Mouse (Mus musculus) MEL (cell line): ENCODE data around the gene 4930558C23Rik. TPM values are rescaled to one million over a fixed set of nuclear protein-coding genes. Genes with fewer than 3 reads are reported as not detected.
"Not testable (repeated sequence)": the region's sequence is repeated elsewhere in the genome, so short reads cannot be mapped to it uniquely, and the experiment has no call there.

Experiments used
- DNase-seq: peaks from one replicate; pipeline ENCODE4 v3.0.0; 2011; ENCODE audit warnings: low read depth, low spot score
- H3K27ac ChIP-seq: 2 replicates; pipeline ENCODE4 v1.5.1; 2012; ENCODE audit warnings: low read depth, mild to moderate bottlenecking, control low read depth, low read length, moderate library complexity; ENCODE audit not compliant: control insufficient read depth
- H3K27me3 ChIP-seq, 2 experiments: fragments of 150-350 bp in 1 of 2; sonication (generic) in 1 of 2; 2 replicates each; pipeline ENCODE4 v1.6.1; 2012; ENCODE audit warnings: low read length in 2 of 2, mild to moderate bottlenecking in 2 of 2, improper control_type of control experiment in 1 of 2, moderate library complexity in 1 of 2; ENCODE audit not compliant: insufficient read depth in 2 of 2, control insufficient read depth in 1 of 2
- H3K36me3 ChIP-seq, 2 experiments: 2 replicates each; pipeline ENCODE4 v1.6.1; 2012 to 2014; ENCODE audit warnings: low read length in 2 of 2, improper control_type of control experiment in 1 of 2, inconsistent platforms in 1 of 2, mild to moderate bottlenecking in 1 of 2; ENCODE audit not compliant: insufficient read depth in 2 of 2, control insufficient read depth in 1 of 2
- H3K4me1 ChIP-seq, 2 experiments: fragments of 150-350 bp in 1 of 2; sonication (generic) in 1 of 2; 2 replicates each; pipeline ENCODE4 v1.6.1; 2012; ENCODE audit warnings: low read length in 2 of 2, improper control_type of control experiment in 1 of 2, mild to moderate bottlenecking in 1 of 2; ENCODE audit not compliant: insufficient read depth in 2 of 2, control insufficient read depth in 1 of 2
- H3K4me3 ChIP-seq, 2 experiments: fragments of 150-350 bp in 1 of 2; sonication (generic) in 1 of 2; 2 replicates each; pipeline ENCODE4 v1.5.1; 2012; ENCODE audit warnings: low read depth in 2 of 2, low read length in 2 of 2, mild to moderate bottlenecking in 2 of 2, moderate library complexity in 2 of 2, control low read depth in 1 of 2, improper control_type of control experiment in 1 of 2; ENCODE audit not compliant: control insufficient read depth in 1 of 2, insufficient read depth in 1 of 2
- H3K79me2 ChIP-seq: 2 replicates; pipeline ENCODE4 v1.6.1; 2012; ENCODE audit warnings: mild to moderate bottlenecking, low read length, moderate library complexity; ENCODE audit not compliant: control insufficient read depth, poor library complexity, insufficient read depth
- H3K9ac ChIP-seq: 2 replicates; pipeline ENCODE4 v1.6.1; 2012; ENCODE audit warnings: low read depth, mild to moderate bottlenecking, control low read depth, low read length, moderate library complexity; ENCODE audit not compliant: control insufficient read depth, poor library complexity, severe bottlenecking
- H3K9me3 ChIP-seq: fragments of 150-350 bp; sonication (generic); replicated peaks from 2 replicates; pipeline ENCODE4 v1.6.1; 2012; ENCODE audit warnings: mild to moderate bottlenecking, low read length, improper control_type of control experiment, moderate library complexity; ENCODE audit not compliant: insufficient read depth
- CHD1 ChIP-seq: IDR thresholded peaks from 2 replicates; pipeline ENCODE4 v1.6.1; 2012; ENCODE audit warnings: low read depth, mild to moderate bottlenecking, inconsistent platforms, low read length, improper control_type of control experiment
- GATA1 ChIP-seq: IDR thresholded peaks from 2 replicates; pipeline ENCODE4 v1.6.1; 2011; ENCODE audit warnings: low read depth, low read length, improper control_type of control experiment
- POLR2A ChIP-seq, 2 experiments: IDR thresholded peaks; 2 replicates each; pipeline ENCODE4 v1.6.1; 2011 to 2012; ENCODE audit warnings: low read length in 2 of 2, mild to moderate bottlenecking in 2 of 2, control low read depth in 1 of 2, improper control_type of control experiment in 1 of 2, low read depth in 1 of 2, moderate library complexity in 1 of 2; ENCODE audit not compliant: control insufficient read depth in 1 of 2, insufficient read depth in 1 of 2, poor library complexity in 1 of 2
- POLR2AphosphoS2 ChIP-seq: IDR thresholded peaks from 2 replicates; pipeline ENCODE4 v1.6.1; 2011; ENCODE audit warnings: low read length, improper control_type of control experiment
- POLR2AphosphoS5 ChIP-seq: IDR thresholded peaks from 2 replicates; pipeline ENCODE4 v1.6.1; 2012; ENCODE audit warnings: low read depth, borderline replicate concordance, mild to moderate bottlenecking, inconsistent platforms, low read length, moderate library complexity, mixed read lengths
- USF2 ChIP-seq, 2 experiments: IDR thresholded peaks; 2 replicates each; pipeline ENCODE4 v1.6.1; 2011 to 2012; ENCODE audit warnings: improper control_type of control experiment in 2 of 2, low read length in 2 of 2, borderline replicate concordance in 1 of 2, inconsistent platforms in 1 of 2, low read depth in 1 of 2, mild to moderate bottlenecking in 1 of 2; ENCODE audit not compliant: insufficient read depth in 1 of 2
- ZKSCAN1 ChIP-seq: IDR thresholded peaks from 2 replicates; pipeline ENCODE4 v1.6.1; 2012; ENCODE audit warnings: low read depth, mild to moderate bottlenecking, inconsistent platforms, low read length, improper control_type of control experiment, moderate library complexity
- polyA plus RNA-seq, 2 experiments: library from polyadenylated mRNA; stranded (reverse) in 1 of 2; unstranded in 1 of 2; fragments of >175 nt in 1 of 2; fragments of >200 nt in 1 of 2; gene quantifications; 2 replicates each; pipeline versions ENCODE4 v1.2.1 to v1.2.4; 2012; ENCODE audit warnings: low replicate concordance in 2 of 2, low read depth in 1 of 2; ENCODE audit not compliant: insufficient read length in 2 of 2, insufficient read depth in 1 of 2, missing spikeins in 1 of 2
- total RNA-seq: library from RNA; depleted of rRNA; stranded (reverse); fragments of 300-350 nt; gene quantifications from 2 replicates; pipeline ENCODE4 v1.2.3, GENCODE M21; 2012; rRNA removed

Gene 4930558C23Rik
- total and polyA plus RNA-seq, 3 experiments: not detected

DNA sequence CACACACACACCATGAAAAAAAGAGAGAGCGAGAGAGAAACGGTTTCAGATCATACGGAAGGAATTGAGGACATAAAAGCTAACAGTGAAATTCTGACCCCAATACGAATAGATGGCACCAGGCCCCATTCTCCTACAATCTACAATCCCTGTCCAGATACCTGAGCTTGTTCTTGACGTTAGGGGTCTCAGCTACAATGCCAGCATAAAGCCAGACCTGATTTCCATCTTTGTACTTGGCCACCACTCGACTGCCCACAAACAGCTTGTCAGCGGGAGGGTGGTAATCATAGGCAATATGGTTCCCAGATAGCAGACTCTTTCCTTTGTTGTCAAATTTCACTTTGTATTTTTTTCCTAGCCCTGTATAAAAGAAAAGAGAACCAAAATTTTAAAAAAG lies 56.2 kb downstream of the 4930558C23Rik start:
- no peak overlapping the region for H3K4me3 ChIP-seq
- no peaks in the 10 kb centered on the region for H3K79me2 ChIP-seq
- no peak for DNase-seq
- no peaks in the 10 kb centered on the region for H3K9me3 ChIP-seq
- no peaks in the 10 kb centered on the region for H3K4me1 ChIP-seq
- no peak overlapping the region for H3K27ac ChIP-seq
- no peak overlapping the region for H3K9ac ChIP-seq
- TF ChIP-seq GATA1: no peak
- H3K36me3 ChIP-seq: peaks cover 0 to 76% of the 10 kb centered on the region in 2 experiments; a peak in 2 of 4 replicates
- H3K27me3 ChIP-seq: no peaks in the 10 kb centered on the region

DNA sequence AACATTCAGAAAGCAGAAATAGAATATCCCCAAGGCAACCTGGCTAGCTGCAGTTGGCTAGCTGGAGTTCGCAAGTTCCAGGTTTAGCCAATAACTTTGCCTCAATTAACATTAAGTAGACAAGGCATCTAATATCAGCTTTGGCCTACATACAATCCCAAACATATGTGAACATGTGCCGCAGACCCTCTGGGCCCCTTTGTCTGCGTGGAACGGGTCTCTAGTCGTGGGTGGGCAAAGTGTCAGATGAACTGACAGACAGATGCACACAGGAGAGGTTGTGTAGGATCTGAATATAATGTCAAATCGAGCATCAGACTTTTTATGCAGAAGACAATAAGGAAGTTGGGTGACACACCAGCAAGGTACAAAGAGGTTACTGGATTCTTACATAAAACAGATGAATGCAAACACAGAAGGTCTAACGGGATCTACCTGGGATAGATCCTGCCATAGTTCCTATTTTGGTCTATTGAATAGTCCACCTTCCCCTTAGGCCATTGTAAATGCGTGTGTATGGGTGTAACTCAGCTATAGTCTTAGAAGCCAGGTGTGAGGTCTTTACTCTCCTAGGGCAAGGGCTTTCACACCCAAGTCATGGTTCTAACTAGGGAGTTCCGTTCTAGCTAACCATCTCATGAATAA lies 59.2 kb downstream of the 4930558C23Rik start:
- H3K9ac ChIP-seq, H3K79me2 ChIP-seq, H3K4me1 ChIP-seq, DNase-seq, H3K4me3 ChIP-seq, H3K9me3 ChIP-seq, H3K27me3 ChIP-seq, H3K27ac ChIP-seq: not testable (repeated sequence)
- H3K36me3 ChIP-seq: peaks cover 0 to 84% of the 10 kb centered on the region in 2 experiments; a peak in 2 of 4 replicates

DNA sequence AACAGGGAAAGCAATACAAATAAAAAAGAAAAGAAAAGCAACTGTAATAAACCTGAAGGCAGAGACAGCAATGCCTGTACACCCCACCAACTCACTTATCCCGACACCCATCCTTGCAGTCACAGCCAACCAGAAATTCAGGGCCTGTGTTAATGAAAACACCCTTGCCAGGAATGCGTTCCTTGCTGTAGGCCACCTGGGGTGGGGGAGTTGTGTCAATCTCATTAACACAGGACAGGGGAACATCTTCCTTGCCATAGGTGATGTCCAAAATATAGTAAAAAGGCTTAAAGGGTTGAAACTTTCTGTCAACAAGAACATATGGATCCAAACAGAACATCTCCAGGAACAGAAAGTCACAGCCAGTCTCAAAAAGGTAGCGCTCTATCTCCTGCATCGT lies 64.4 kb downstream of the 4930558C23Rik start:
- Histone ChIP-seq H3K4me3 (no peak overlapping the region), H3K27me3 (no peaks in the 10 kb centered on the region), H3K36me3 (peaks cover 0 to 90% of the 10 kb centered on the region in 2 experiments; a peak in 2 of 4 replicates), H3K9ac (no peak overlapping the region), H3K9me3 (no peaks in the 10 kb centered on the region), H3K79me2 (no peaks in the 10 kb centered on the region), H3K4me1 (no peaks in the 10 kb centered on the region), H3K27ac (no peak overlapping the region)
- DNase-seq: no peak
- TF ChIP-seq POLR2AphosphoS5: no peak

DNA sequence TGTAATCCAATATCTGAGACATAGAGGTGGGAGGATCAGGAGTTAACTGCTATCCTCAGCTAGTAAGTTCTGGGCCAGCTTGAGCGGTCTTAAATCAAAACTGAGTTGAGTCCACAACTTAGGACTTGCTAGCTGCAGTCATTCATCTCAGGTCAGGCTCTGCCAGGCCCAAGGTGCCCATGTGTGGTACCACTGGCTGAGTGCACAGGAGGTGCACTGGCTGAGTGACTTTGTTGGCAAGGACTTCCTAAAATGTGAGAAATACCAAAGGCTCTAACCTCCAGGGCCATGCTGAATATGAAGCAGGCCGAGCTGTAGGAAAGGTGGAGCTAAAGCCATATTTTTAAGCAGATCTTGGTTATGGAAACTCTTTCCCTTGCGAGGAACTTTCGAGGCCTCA lies 65.3 kb downstream of the 4930558C23Rik start:
- Histone ChIP-seq H3K27ac (no peak overlapping the region), H3K4me3 (no peak overlapping the region), H3K36me3 (peaks cover 0 to 89% of the 10 kb centered on the region in 2 experiments; a peak in 2 of 4 replicates), H3K9me3 (no peaks in the 10 kb centered on the region), H3K4me1 (no peaks in the 10 kb centered on the region), H3K79me2 (no peaks in the 10 kb centered on the region), H3K27me3 (no peaks in the 10 kb centered on the region), H3K9ac (no peak overlapping the region)
- DNase-seq: no peak
- no peak for TF ChIP-seq USF2 (IDR thresholded peaks at IDR 0.05; ENCODE audit: borderline replicate concordance in 1 of 2, insufficient read depth in 1 of 2, low read depth in 1 of 2, low read length in 2 of 2)
- peak; percentile 48; the same call in 1 of the 2 replicates for TF ChIP-seq POLR2AphosphoS2
- no peak for TF ChIP-seq CHD1
- TF ChIP-seq ZKSCAN1: no peak
- TF ChIP-seq POLR2A (IDR thresholded peaks at IDR 0.05; ENCODE audit: control insufficient read depth in 1 of 2, insufficient read depth in 1 of 2, low read depth in 1 of 2, low read length in 2 of 2, poor library complexity in 1 of 2): peak in 1 of 2 experiments; percentile 33; a peak in 1 of 4 replicates

Other genes starting within 250 kb of the 4930558C23Rik start
- 0.35 and 0.69 TPM in 2 replicates for gene Sema6c, start 242.4 kb downstream of the 4930558C23Rik start, total RNA-seq
- gene Sema6c, start 242.4 kb downstream of the 4930558C23Rik start, polyA plus RNA-seq: 1 to 10 TPM in 1 of 2 experiments, not detected in 1; 3.2 TPM
- 78.7 and 82.2 TPM in 2 replicates for gene Gabpb2, start 184.9 kb downstream of the 4930558C23Rik start, total RNA-seq
- 10 to 100 TPM; 72.2 to 92.8 TPM for gene Gabpb2, start 184.9 kb downstream of the 4930558C23Rik start, polyA plus RNA-seq
- 238 and 341 TPM in 2 replicates for gene Cdc42se1, start 174.1 kb downstream of the 4930558C23Rik start, total RNA-seq
- 100 to 1,000 TPM in 1 of 2 experiments, not detected in 1; 472 TPM for gene Cdc42se1, start 174.1 kb downstream of the 4930558C23Rik start, polyA plus RNA-seq
- 6.7 and 7.3 TPM in 2 replicates for gene Mllt11, start 170.7 kb downstream of the 4930558C23Rik start, total RNA-seq
- gene Mllt11, start 170.7 kb downstream of the 4930558C23Rik start, polyA plus RNA-seq: 10 to 100 TPM in 1 of 2 experiments, not detected in 1; 24.6 TPM
- gene Gm128, start 161.2 kb downstream of the 4930558C23Rik start, total RNA-seq: 0.08 TPM in 1 of 2 replicates, not detected in the other
- under 1 TPM in 1 of 2 experiments, not detected in 1; 0.18 TPM for gene Gm128, start 161.2 kb downstream of the 4930558C23Rik start, polyA plus RNA-seq
- gene Bnipl, start 151.6 kb downstream of the 4930558C23Rik start, total RNA-seq: 0.19 and 0.20 TPM in 2 replicates
- gene Bnipl, start 151.6 kb downstream of the 4930558C23Rik start, polyA plus RNA-seq: under 1 TPM in 1 of 2 experiments, not detected in 1; 0.43 TPM
- 203 and 265 TPM in 2 replicates for gene Mindy1, start 121.5 kb downstream of the 4930558C23Rik start, total RNA-seq
- 100 to 1,000 TPM in 1 of 2 experiments, not detected in 1; 234 TPM for gene Mindy1, start 121.5 kb downstream of the 4930558C23Rik start, polyA plus RNA-seq
- gene Prune1, start 120.8 kb downstream of the 4930558C23Rik start, total RNA-seq: 28.5 and 32.4 TPM in 2 replicates
- 10 to 100 TPM in 1 of 2 experiments, not detected in 1; 51.8 TPM for gene Prune1, start 120.8 kb downstream of the 4930558C23Rik start, polyA plus RNA-seq
- 7.7 and 7.8 TPM in 2 replicates for gene Anxa9, start 95.7 kb downstream of the 4930558C23Rik start, total RNA-seq
- gene Anxa9, start 95.7 kb downstream of the 4930558C23Rik start, polyA plus RNA-seq: 10 to 100 TPM in 1 of 2 experiments, not detected in 1; 33.9 TPM
- gene Cers2, start 88.0 kb downstream of the 4930558C23Rik start, total RNA-seq: 240 and 307 TPM in 2 replicates
- 100 to 1,000 TPM; 134 to 357 TPM for gene Cers2, start 88.0 kb downstream of the 4930558C23Rik start, polyA plus RNA-seq
- gene Setdb1, start 45.6 kb downstream of the 4930558C23Rik start, total RNA-seq: 91.0 and 101 TPM in 2 replicates
- gene Setdb1, start 45.6 kb downstream of the 4930558C23Rik start, polyA plus RNA-seq: 100 to 1,000 TPM in 1 of 2 experiments, not detected in 1; 116 TPM
- gene Arnt, start 31.5 kb upstream of the 4930558C23Rik start, total RNA-seq: 16.4 and 22.2 TPM in 2 replicates
- gene Arnt, start 31.5 kb upstream of the 4930558C23Rik start, polyA plus RNA-seq: 10 to 100 TPM; 62.4 to 90.7 TPM
- gene Ctsk, start 96.4 kb upstream of the 4930558C23Rik start, total RNA-seq: 0.08 TPM in 1 of 2 replicates, not detected in the other
- gene Ctsk, start 96.4 kb upstream of the 4930558C23Rik start, polyA plus RNA-seq: under 1 TPM in 1 of 2 experiments, not detected in 1; 0.10 TPM
- gene Ctss, start 123.9 kb upstream of the 4930558C23Rik start, total RNA-seq: not detected in 2 replicates
- not detected for gene Ctss, start 123.9 kb upstream of the 4930558C23Rik start, polyA plus RNA-seq
- gene Hormad1, start 156.8 kb upstream of the 4930558C23Rik start, total RNA-seq: not detected in 2 replicates
- gene Hormad1, start 156.8 kb upstream of the 4930558C23Rik start, polyA plus RNA-seq: not detected
- 41.0 and 43.8 TPM in 2 replicates for gene Golph3l, start 186.1 kb upstream of the 4930558C23Rik start, total RNA-seq
- gene Golph3l, start 186.1 kb upstream of the 4930558C23Rik start, polyA plus RNA-seq: 10 to 100 TPM in 1 of 2 experiments, not detected in 1; 45.1 TPM
- 68.5 and 85.2 TPM in 2 replicates for gene Ensa, start 222.2 kb upstream of the 4930558C23Rik start, total RNA-seq
- 10 to 100 TPM in 1 of 2 experiments, not detected in 1; 90.5 TPM for gene Ensa, start 222.2 kb upstream of the 4930558C23Rik start, polyA plus RNA-seq